In the genomic region with DNA sequence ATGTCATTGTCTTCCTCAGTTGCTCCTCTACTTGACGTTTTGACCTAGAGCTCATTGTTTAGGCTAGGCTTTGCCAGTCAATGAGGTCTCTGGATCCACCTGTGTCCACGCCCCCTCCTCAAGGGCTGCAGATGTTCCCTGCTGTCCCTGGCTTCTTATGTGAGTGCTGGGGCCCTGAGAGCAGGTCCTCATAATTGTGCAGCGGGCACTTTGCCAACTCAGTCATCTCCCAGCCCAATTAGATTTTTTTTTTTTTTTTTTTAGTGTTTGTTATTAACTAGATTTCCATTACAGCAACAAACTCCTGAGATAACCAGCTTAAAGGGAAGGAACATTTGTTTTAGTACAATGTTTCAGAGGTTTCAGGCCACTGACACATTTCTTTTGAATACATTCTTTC, we compare ENCODE assay signal across 23 mouse cellular contexts.
"Had no signal": no experiment of that assay in that cellular context is flagged by ENCODE, and none has a peak within 500 bp of the region (broad histone marks: within the 10 kb centered on the region; RNA-seq: fewer than 3 reads in every experiment).

No protein-coding gene starts in this region.

- H3K4me2 ChIP-seq: limb, embryonic 12.5 days; limb, embryonic 15.5 days; liver, embryonic 11.5 days; lung, embryonic 14.5 days; midbrain, embryonic 13.5 days; neural tube, embryonic 13.5 days had no signal

- H3K9me3 ChIP-seq: limb, embryonic 12.5 days; limb, embryonic 15.5 days; megakaryocyte, embryonic 14.5 days; midbrain, embryonic 10.5 days; midbrain, embryonic 13.5 days; neural tube, embryonic 13.5 days had no signal

- H3K4me1 ChIP-seq: limb, embryonic 15.5 days had no signal

- DNase-seq: kidney, adult 18-20 months; liver, postnatal 0 days; lung, embryonic 14.5 days; right cerebral cortex, adult 18-20 months; right cerebral cortex, postnatal 14 days; right cerebral cortex, postnatal 4 days; thymus, adult 2 months; thymus, postnatal 14 days; thymus, postnatal 4 days had no signal

- H3K4me3 ChIP-seq: limb, embryonic 12.5 days; limb, embryonic 15.5 days; megakaryocyte, embryonic 14.5 days; midbrain, embryonic 10.5 days; midbrain, embryonic 13.5 days; myocyte; neural tube, embryonic 13.5 days had no signal

- H3K36me3 ChIP-seq: limb, embryonic 12.5 days; limb, embryonic 15.5 days; midbrain, embryonic 10.5 days; midbrain, embryonic 13.5 days; neural tube, embryonic 13.5 days had no signal

- H3K27ac ChIP-seq: limb, embryonic 12.5 days; limb, embryonic 15.5 days; liver, embryonic 14.5 days; macrophage; midbrain, embryonic 10.5 days; midbrain, embryonic 13.5 days; neural tube, embryonic 13.5 days; stomach, postnatal 0 days had no signal

- H3K27me3 ChIP-seq: limb, embryonic 15.5 days had no signal

- H3K9ac ChIP-seq: limb, embryonic 12.5 days; limb, embryonic 15.5 days; liver, embryonic 14.5 days; liver, postnatal 0 days; lung, embryonic 14.5 days; midbrain, embryonic 13.5 days; neural tube, embryonic 13.5 days had no signal

- ATAC-seq: intestine, embryonic 16.5 days; liver, postnatal 0 days; lung, postnatal 0 days; midbrain, embryonic 13.5 days; midbrain, embryonic 16.5 days had no signal
